Mouse (Mus musculus): ENCODE data around the gene Iqsec3.

DNA sequence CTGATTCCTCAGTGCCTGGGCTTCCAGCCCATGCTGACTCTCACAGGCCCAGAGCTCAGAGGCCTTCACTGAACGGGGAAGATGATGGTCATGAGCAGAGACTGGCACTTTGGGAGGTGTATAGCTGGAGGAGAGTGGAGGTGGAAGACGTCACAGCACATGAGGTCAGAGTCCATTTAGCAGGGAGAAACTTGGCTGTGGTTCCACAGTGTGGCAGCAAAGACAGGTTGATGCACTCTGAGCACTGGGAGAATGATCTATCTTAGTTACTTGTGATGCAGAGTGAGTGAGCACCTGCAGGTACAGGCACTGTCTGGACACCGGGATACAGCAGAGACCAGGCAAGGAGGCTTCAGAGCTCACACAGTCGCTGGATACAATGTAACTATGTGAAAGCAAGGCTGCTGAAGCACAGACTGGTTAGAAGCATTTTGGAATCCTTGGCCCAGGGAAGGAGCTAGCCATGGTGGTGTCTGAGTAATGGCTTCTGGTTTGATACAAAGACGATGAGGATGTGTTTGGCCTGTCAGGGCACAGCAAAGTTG lies 45.9 kb upstream of the Iqsec3 start:
- no peak for TF ChIP-seq CTCF (IDR thresholded peaks at IDR 0.05; ENCODE audit: extremely low read depth, insufficient read depth, low read length)
- no peak for TF ChIP-seq POLR2A (IDR thresholded peaks at IDR 0.05; ENCODE audit: extremely low read depth, insufficient read depth, low read length)

Data from cortical plate, adult 2 months (tissue).